Mouse (Mus musculus) lung, postnatal 4 days (tissue): ENCODE results near the gene Draxin.
A peak's percentile ranks its signal among the peaks of the same experiment; 100 is the strongest.
"Not testable (repeated sequence)": the region's sequence is repeated elsewhere in the genome, so short reads cannot be mapped to it uniquely, and the experiment has no call there.

Experiments
- DNase-seq, 2 experiments: peaks; one replicate each; pipeline ENCODE4 v3.0.0; 2021

Draxin gene

DNA sequence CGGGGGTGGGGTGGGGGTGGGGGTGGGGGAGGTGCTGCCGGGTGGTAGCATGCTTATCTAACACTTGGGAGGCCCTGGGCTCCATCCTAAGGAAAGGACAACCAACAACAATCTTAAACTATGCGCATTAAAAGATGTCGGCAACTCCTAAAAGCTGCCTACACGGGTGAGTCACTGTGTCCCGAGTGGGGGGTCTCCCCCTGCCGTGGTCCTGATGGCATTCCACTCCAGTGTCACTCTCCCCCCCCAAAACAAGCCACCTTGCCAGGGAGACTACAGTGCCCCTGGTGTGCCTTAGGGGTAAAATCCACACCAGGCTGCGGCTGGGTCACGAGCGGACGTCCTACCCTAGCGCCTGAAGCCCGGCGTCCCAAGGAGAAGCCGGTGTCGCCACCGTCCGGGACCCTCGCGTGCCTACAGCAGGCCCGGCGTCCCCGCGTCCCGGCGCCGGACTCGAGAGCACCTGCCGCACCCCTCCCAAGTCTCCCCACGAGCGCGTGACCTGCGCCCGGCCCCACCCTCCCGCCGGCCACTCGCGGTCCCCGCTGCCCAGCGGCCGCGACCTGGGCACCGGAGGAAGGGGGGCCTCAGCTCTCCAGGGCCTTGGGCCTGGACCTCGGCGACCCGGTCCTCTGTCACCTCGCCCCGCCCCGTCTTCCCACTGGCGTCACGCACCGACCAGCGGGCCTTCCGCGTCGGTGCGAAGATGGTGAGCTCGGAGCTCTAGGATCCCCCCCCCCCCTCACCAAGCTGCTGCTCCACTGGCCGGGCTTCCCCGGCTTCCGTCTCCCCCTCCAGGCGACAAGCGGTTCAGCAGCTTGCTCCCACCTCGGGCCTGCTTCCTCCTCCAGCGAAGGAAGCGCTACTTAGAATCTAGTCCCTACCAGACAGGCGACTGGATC lies 21.0 kb upstream of the Draxin start, which contains the start of gene Fbxo6:
Gene Fbxo6, minus strand, starts transcription at position 874 of the 902 bp plus-strand sequence.
- DNase-seq = peak; percentile 91 to 94

DNA sequence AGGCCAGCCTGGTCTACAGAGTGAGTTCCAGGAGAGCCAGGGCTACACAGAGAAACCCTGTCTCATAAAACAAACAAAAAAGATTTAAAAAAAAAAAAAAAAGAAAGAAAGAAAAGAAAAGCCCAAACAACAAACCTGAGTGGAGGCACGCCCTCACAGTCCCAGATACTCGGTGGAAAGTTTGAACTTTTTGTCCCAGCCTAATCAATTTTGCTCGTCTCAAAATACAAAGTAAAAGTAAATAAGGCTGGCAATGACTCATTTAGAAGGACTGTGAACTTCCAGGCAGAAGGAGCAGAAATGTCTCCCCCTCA lies 20.4 kb upstream of the Draxin start:
- no peak for DNase-seq

DNA sequence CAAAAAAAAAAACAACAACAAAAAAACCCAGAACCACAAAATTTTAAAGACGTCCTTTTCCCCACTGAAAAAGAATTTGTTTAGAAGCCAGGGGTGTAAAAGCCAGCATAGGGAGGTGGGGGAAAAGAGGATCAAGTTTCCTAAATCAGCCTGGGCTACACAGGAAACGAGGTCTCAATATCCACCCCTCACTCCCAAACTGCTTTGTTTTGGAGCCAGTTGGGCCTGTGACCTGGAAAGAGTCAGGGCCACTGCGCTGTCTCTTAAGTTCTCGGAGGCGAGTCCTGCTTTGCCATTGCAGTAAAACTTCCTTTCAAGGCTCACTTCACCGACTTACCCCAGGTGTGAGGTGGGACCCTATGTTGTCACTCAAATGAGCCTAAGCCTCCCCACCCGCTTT lies 19.7 kb upstream of the Draxin start:
- DNase-seq = no peak

DNA sequence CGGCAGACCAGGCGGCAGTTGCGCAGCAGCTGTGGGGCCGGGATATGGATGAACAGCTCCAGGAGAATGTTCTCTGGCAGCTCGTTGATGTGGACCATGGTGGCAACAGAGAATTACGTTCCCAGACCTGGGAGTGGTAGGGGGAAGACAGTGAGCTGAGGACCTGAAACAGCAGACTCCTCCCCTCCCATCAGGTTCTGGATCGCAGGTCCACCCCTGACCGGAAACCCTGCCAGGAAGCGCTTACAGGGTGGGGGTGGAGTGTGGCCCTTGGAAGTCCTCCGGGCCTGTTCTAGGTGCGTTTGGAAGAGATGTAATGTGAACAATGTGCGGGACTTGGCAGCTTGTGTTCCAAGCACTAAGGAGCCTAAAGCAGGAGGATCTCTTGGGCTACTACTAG lies 19.0 kb upstream of the Draxin start:
- no peak for DNase-seq

DNA sequence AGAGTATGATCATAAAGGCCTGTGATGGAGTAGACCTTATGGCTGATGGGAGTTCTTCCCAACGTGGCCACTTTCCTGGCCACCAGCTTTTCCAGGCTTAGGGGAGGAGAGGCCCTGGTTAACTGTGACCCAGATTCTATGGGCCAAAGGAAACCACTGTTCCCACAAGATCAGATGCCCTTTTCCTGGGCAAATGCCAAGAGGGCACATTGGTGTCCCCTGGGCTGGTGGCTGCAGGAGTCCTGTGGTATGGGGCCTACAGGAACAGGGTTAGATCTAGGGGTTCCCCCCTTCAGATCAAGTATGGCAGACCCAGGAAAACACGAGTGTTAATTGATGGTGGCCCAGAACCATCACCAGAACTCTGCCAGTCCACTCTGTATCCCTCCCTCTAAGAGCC lies 17.2 kb upstream of the Draxin start:
- DNase-seq = no peak

DNA sequence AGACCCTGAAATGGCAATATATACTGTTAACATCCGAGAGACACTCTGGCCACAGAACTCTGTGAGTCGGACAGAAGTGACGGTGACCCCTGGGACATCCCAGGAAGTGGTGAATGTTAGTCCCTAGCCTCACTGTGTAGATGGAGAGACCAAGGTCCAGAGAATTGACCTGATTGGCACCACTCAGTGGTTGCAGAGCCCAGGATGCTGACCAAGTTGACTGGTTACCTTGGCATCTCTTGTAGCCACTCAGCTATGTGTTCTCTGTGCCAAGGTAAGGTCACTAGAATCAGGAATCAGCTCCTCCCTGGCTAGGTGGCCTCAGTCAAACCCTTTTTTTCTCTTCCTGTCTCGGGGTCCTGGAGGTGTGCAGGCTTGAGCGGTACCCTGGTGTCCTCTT lies 13.2 kb upstream of the Draxin start:
- DNase-seq = no peak

DNA sequence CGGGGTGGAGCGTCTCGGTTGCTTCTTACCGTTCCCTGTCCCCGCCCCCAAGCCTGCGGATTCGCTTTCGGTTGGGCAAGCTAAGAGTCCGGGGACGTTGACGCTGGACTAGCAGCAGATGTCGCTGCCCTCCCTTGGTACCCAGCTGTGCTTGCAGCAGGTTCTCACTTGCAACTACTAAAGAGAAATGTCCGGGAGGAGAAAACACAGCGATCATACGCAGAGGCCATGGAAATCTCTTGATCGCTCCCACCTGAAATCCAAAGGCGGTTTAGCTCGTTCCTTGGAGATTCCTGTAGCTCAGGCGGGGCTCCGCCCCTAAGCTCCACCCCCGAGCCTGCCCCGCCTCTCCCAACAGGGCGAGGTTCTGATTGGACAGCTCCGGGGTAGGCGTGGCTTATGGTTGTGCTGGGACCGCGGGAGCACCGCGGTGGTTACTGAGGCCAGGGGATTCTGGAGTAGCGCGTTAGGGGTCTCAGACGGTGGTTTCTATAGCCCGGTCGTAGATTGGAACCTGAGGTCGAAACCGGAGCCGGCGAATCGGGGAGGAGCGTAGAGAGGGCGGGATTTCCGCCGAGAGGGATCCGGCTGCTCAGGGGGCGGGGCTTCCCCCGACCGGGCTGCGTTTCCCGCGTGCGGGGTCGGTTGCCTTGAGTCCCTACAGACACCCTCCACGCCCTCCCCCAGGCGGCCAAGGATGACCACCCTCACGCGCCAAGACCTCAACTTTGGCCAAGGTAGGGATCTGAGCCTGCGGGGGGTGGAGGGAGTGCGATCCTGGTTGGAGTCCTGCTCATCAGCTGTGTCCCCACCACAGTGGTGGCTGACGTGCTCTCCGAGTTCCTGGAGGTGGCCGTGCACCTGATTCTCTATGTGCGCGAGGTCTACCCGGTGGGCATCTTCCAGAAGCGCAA lies 9.9 kb upstream of the Draxin start:
- peak; percentile 93 for DNase-seq

DNA sequence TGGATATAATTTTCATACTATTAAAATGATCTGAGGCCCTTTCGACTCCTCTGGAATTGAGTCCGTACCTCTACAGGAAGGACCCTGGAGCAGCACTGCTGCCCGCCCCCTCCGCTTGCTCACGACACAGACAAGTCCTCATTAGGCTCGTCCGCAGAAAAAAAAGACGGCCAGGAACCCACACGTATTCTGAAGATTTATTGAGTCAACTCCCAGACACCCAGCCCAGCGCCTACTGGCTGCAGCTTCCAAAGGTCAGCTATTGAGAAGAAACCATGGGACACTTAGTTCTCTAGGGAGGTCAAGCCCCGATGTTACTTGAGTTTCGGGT lies 9.2 kb upstream of the Draxin start:
- no peak for DNase-seq

DNA sequence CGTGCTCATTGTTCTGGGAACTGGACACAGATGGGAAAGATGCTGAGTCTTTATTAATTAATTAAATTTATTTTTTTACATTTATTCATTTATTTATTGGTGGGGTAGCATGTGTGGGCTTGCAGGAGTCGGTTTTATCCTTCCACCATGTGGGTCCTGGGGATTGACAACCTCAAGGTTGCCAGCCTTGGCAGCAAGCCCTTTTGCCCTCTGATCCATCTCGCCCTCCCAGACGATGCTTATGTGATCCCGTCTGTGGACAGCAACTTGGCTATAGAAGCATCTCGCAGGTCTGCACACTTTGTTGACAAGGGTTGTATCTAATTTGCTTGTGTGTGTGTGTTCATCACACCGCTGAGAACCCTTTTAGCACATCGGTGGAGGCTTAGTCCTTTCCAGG lies 7.0 kb upstream of the Draxin start:
- no peak for DNase-seq

DNA sequence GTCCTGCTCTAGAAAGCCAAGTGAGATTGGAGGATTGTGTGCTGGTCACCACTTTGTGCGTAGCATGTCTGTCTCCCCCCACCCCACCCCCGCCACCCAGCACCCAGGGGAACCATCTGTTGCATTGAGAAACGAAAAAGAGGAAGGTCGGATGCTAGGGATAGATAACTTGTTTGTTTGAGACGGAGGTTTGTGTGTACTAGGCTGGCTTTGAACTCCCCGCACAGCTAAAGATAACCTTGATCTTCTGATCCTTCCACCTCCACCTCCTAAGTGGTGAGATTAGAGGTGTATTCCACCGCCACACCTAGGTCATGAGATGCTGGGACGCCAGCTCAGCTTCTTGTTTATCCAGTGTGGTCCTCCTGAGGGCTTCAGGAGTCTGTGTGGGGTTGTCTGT lies 4.5 kb upstream of the Draxin start:
- DNase-seq = no peak

DNA sequence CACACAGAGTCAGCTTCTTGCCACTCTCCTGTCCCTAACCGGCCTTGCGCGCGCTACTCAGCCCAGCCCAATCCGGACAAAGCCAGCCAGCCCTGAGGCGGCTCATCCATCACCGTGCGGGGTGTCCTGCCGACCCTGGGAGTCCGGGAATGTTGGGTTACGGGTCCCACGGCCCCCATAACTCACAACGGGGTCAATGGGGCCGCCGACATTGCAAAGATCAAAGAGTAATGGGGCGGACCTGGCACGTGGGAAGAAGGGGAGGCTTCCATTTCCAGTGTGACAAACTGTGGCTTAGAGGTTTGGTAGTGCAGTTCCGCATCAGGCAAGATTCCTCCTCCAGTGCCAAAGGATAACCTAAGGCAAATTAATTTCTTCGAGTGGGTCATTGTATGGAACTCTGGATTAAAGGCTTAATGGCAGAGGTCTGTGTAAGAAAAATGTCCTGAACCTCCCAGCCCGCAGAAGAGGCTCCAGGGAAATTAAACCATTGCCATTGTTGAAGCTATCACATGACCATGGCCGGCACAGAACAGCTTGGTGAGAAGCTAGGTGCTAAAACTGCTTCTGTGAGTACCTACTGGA lies 1.1 kb upstream of the Draxin start:
- no peak for DNase-seq

DNA sequence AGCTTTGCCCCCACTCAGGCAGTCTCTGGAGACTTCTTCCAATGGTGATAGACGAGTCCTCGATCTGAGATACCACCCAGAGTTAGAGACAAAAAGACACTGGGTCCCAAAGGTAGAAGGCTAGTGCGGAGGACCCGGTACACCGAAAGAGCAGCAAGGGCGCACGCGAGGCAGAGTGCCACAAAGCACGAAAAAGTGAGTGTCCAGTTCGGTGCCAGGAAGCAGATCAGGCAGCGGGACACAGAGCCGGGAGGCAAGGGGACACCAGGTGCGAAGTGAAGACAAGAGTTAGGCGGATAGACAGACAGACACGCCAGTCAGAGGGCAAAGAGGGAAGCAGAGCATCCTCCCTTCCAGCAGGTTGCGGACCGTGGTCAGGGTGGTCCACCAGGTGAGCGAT lies 365 bp downstream of the Draxin start, which contains the start of gene Mad2l2:
Gene Mad2l2, plus strand, starts transcription at position 252 of the 400 bp plus-strand sequence.
- DNase-seq = no peak

DNA sequence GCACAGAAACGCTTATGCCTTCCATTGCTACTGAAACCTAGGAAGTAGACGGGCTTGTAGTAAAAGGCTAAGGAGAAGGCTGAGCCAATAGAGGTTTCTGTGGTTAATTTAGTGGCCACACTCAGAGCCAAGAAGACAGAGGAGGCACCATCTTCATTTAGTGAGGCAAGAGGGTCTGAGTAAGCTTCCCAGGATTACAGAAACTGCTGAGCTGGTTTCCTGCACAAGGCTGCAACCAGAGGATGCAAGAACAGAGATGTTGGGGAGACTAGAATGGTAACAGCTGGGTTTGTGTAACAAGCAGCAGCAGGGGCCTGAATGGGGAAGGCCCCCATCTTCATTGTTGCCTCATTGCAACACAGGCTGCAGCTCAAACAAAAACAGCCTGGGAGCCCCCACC lies 1.8 kb downstream of the Draxin start:
- no peak for DNase-seq

DNA sequence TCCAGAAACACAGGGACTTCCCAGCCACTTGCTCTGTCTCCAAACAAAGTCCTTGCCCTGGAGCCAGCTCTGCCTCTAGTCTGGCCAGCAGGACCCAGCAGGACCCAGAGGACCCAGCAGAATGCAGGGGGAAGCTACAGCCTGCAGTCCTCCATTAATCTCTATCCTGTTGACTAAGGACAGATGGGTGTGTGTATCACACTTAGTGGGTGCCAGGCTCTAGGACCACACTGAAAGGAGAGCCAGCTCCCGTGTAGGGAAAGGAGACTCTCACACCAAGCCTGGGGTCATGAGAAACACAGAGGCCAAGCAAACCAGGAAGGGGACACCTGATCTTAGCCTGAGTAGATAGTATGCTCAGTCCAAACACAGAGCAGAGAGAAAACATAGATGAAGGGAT lies 2.3 kb downstream of the Draxin start:
- no peak for DNase-seq

DNA sequence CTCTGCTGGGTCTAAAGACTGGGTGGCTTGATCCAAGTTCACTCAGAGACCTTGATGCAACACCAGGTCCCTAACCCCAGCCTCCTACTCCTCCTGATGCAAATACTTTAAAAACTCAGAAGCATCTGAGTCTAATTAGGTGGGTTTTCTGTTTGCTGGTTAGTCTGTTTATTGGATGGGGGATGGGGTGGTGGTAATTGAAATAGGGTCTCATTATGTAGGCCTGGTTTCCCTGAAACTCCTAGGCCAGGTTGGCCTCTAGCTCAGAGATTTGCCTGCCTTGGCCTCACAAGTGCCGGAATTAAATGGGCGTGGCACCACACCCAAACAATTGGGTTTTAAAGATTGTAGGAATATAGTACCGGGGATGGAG lies 7.8 kb downstream of the Draxin start:
- DNase-seq = no peak

DNA sequence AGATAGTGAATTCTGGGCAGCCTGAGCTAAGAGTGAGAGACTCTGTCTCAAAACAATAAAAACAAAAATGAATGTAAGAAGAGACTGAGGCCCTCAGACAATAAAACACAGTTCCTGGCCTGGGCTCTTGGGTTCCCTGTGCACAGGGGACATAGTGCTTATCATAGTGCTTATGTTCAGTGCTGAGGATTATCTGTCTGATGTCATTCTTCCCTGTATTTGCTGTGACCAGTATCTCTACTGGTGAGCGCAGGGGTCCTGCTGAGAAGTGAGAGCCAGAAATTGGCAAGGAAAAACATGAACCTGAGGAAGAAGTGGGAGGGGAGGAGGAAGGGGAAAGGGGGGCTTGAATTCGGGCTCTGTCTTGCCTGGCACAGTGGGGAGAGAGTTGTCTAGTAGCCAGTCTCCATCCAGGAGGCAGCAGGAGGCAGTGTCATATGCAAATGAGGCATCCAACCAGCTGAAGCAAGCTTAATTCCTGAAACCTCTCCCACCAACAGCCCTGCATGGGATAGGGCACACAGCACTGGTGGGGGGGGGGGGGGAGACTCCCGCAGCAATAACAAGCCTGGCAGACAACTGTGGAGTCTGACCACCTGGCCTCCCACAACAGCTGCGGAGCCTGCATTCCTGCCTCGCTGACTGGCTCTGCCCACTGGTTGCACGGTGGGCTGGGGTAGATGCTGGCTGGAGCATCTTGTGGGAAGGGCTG lies 8.4 kb downstream of the Draxin start:
- DNase-seq = no peak

DNA sequence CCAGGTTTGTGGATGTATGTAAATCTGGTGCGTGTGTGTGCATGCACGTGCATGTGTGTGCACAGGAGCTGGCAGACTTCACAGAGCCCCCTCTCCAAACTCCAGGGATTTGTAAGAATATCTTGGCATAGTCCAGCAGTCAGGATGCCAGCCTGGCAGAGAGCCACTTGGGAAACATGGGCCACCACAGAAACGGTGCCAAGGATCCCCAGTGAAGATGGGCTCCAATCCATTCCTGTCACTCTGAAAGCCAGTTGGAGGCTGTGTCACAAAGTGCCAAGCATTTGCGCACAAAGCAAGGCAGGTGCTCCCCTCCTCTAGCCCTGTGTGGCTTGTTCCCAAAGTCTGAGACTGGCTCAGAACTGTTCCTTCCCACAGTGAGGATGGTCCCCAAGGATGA lies 9.1 kb downstream of the Draxin start:
- DNase-seq = no peak

DNA sequence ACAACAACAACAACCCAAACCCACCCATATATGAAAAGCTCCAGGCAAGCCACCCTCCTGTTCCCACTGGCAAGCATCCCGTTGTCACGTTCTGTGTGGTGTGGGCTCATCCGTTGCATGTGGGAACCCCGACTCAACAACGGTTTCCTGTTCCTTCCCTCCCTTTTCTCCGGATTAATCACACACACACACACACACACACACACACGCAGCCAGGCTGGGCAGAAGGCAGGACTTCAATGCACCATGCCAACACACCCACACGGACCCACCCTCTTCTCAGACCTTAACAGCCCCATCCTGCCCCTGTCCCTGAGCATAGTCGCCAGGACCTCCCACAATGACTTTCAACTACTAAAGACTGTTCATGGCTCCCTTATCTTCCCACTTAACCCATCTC lies 9.9 kb downstream of the Draxin start:
- no peak for DNase-seq

DNA sequence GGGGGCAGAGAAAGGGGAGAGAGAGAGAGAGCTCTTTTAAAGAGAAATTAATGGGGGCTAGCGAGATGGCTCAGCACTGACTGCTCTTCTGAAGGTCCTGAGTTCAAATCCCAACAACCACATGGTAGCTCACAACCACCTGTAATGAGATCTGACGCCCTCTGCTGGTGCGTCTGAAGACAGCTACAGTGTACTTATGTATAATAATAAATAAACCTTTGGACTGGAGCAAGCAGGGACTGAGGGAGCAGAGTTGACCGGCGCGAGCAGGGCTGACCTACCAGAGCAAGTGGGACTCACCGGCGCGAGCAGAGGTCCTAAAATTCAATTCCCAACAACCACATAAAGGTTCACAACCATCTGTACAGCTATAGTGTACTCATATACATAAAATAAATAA lies 10.9 kb downstream of the Draxin start:
- DNase-seq = not testable (repeated sequence)

DNA sequence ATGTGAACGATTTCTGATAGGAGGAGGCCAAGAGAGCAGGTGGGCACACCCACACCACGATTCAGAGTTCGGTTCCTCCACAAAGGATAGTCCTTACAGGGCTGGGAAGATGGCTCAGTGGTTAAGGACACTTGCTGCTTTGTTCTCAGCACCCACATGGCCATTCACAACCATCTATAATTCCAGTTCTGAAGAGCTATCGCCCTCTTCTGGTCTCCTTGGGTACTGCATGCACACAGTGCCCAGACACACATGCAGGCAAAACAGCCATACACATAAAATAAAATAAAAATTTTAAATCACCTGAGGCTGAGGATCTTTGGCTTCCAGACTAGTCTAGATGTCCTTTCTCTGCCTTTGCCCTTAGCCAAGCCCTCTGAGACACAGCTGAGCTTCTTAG lies 13.1 kb downstream of the Draxin start:
- DNase-seq = no peak

DNA sequence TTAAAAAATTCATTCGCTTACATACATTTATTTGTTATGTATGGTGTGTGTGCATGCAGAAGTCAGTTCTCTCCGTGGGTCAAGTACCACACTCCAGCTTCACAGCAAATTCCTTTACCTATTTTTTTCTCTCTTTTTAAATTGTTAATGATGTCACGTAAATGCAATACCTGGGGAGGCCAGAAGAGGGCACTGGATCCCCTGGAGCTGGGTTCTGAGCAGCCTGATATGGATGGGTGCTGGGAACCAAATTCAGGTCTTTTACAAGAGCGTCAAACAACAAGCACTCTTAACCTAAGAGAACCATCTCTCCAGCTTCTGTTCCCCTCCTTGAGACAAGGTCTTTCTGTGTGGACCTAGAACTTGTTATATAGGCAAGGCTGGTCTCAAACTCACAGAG lies 13.8 kb downstream of the Draxin start:
- no peak for DNase-seq

DNA sequence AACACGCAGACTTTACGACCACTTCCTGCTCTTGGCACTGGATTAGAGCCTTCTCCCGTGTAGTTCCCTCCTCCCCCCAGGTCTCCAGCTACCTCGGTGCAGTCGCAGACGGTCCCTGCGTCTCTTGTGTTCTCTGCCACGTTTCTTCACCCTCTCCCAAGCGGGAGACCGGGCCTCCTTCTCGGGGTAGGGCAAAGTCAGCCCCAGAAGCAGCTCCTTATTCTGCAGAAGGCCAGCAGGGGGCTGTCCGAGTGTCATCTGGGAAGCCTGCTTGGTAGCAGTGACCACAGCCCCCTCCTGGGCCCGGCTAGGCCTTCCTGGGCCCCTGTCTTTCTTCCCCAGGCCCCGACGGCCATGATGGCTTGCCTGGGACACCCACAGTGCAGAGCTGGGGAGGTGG lies 15.0 kb downstream of the Draxin start:
- DNase-seq = peak; percentile 44 to 54

DNA sequence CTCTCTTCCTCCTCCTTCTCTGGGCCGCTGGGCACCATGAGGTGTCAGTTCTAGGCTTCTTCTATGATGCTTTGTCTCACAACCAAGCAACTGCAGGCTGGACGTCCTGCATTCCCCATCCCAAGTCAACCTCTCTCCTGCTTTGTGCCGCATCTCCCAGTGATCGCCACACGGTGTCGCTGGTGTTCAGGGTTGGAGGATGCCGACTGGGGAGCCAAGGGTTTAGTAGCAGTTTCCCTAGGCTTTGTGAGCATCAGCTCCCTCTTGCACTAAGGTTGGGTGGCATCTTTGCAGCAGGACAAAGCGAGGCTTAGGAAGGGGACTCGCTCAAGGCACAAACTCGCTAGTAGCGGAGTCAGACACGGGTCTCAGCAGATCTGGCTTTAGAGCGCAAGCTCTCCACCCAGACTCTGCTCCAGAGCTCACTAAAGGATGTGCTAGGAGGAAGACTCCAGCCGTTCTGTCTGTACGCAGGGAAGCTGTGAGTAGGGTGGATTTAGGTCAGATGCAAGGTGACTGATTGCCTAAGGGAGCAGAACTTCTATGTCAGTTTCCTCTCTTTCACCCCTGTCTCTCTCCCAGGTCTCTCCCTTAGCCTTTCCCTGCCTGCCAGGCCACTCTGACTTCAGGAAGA lies 15.6 kb downstream of the Draxin start:
- DNase-seq = peak; percentile 76 to 89
